Mouse (Mus musculus): Measurements from ENCODE around the gene Epn1.

Gene Epn1

GRCm38 (mm10) chr7:5092381-5092780 is 12.3 kb downstream of the Epn1 start:
- in situ Hi-C loops (cut with MseI, MboI) = no loop called here

DNA sequence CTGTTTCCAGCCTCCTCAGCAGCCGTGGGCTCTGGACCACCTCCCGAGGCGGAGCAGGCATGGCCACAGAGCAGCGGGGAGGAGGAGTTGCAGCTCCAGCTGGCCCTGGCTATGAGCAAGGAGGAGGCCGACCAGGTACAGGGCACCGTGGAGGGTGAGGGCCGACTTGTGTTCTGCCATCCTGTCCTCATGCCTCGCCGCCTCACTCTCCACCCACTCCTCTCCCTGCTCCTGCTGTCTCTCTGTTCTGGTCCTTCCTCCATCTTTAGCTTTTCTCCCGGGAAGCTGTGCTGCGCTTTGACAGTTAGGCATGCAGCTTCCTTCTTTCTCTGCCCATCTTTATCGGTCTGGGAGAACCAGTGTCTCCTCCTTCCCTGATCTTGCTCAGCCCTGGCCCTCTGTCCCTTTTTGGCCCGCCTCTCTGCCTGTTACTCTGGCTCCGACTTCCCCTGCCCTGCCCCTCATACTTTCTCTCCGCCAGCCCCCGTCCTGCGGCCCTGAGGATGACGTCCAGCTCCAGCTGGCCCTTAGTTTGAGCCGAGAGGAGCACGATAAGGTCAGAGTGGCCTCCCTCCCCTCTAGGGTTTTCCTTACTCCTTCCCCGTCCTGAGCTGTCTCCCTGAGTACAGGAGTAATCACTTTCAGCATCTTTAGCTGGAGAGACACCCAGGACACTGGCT is 12.9 kb downstream of the Epn1 start:
- in situ Hi-C loops (cut with MseI, MboI) = no loop called here

- in situ Hi-C loops (cut with MseI, MboI) = no loop called here
Observed at GRCm38 (mm10) chr7:5098769-5099168, 18.7 kb downstream of the Epn1 start.

GRCm38 (mm10) chr7:5099796-5100195 is 19.8 kb downstream of the Epn1 start:
- in situ Hi-C loops (cut with MseI, MboI) = no loop called here

DNA sequence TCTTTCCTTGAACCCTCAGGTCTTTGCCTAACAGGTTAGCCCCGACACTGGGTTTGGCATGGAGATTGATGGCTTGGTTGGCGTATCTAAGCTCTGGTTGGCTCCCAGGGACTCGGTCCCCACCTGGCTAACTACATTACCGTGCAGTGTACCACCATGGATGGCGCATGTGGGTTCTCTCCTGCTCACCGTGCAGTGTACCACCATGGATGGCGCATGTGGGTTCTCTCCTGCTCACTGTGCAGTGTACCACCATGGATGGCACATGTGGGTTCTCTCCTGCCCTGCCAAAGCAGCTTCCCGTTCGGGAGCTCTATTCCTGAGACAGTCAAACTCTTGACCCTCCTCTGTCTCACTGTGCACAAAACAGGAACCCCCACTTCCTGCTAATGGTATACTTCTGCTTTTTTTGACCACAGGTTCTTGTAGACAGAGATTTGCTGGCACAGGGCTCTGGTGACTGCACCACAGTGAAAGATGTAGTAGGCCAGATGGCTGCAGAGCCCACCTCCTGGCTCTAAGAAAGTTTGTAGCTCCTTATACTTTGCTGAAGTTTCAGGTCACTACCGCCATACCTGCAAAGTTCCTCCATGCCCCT is 21.1 kb downstream of the Epn1 start:
- in situ Hi-C loops (cut with MseI, MboI) = no loop called here

DNA sequence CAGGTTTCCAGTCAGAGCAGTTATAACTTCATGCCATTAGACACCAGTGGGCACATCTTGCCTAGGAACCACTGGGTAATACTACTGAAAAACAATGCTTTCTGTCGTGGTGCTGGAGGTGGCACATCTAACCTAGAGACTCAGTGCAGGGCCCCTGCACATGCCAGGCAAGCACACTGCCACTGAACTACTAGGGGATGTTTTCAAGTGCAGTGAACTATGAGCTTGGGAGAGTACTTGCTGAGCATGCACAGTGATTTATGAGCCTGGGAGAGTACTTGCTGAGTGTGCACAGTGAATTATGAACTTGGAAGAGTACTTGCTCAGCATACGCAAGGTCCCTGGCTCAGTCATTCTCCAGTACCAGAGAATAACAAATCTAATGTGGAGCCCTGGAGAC is 22.5 kb downstream of the Epn1 start:
- in situ Hi-C loops (cut with MseI, MboI) = no loop called here

- in situ Hi-C loops (cut with MseI, MboI) = no loop called here
Observed at GRCm38 (mm10) chr7:5108272-5108671, 28.2 kb downstream of the Epn1 start.

DNA sequence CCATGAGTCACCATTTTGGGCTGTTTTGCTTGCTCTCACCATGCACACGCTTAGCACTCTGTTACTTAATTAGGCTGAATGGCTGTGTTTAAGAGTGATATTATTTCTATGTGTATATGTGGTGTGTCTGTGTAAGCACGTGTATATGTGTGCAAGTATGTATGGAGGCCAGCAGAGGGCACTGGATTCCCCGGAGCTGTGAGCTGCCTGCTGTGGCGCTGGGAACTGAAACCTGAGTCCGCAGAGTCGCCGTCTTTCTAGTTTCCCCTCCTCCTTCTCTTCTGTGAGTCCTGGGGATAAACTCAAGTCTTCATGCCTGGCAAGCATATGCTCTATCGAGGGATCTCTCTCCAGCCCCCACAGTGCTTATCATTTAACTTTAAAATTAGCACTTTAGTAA is 29.3 kb downstream of the Epn1 start:
- in situ Hi-C loops (cut with MseI, MboI) = no loop called here

GRCm38 (mm10) chr7:5112701-5113100 is 32.7 kb downstream of the Epn1 start:
- in situ Hi-C loops (cut with MseI, MboI) = no loop called here

DNA sequence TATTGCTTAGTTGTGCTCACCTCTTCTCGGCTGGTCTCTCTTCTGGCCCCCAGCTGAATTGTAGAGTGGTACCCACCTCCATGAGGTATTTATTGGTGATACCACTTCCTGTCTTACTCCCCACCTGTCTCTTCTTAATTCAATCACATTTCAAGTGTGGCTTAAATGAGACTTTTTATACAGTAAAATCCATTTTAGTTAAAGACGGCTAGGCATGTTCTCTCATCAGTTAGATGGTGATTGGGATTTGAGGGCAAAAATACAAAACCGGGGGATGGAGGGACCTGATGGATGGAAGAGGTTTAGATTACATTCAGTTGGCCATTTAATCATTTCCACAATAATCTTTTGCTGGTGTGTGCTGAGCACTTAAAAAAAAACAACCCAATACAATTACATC is 36.8 kb downstream of the Epn1 start, which contains the start of gene Rfpl4:
Gene Rfpl4, minus strand, starts transcription at position 101 of the 400 bp plus-strand sequence.
- in situ Hi-C loops (cut with MseI, MboI) = no loop called here

GRCm38 (mm10) chr7:5125078-5125477 is 45.0 kb downstream of the Epn1 start:
- in situ Hi-C loops (cut with MseI, MboI) = no loop called here

GRCm38 (mm10) chr7:5125549-5126406 is 45.7 kb downstream of the Epn1 start, which contains the start of gene Rasl2-9:
Gene Rasl2-9, minus strand, starts transcription at chr7:5125950.
- in situ Hi-C loops (cut with MseI, MboI) = no loop called here
